ENCODE assay signal across 8 mouse cellular contexts in genomic region chr9:42471921-42472747, GRCm38 (mm10). TPM values are rescaled to one million over a fixed set of nuclear protein-coding genes. Genes with fewer than 3 reads are reported as not detected.
DNase-seq lines count a peak whose midpoint lies in the region; ATAC-seq and TF ChIP-seq lines count a peak whose summit lies in the region.

No protein-coding gene starts in this region.

- TF ChIP-seq POLR2A in heart, adult 2 months (IDR thresholded peaks at IDR 0.05; ENCODE audit: insufficient read depth, low read depth, low read length): peak; percentile 50
- TF ChIP-seq POLR2A in kidney, adult 2 months (IDR thresholded peaks at IDR 0.05; ENCODE audit: low read depth, low read length): no peak
- no peak for TF ChIP-seq POLR2A in small intestine, adult 2 months (IDR thresholded peaks at IDR 0.05; ENCODE audit: low read depth, low read length)

- peak overlapping the region; percentile 88 for H3K4me2 ChIP-seq in embryonic facial prominence, embryonic 13.5 days
- peak overlapping the region; percentile 77 for H3K4me2 ChIP-seq in limb, embryonic 11.5 days (ENCODE audit: low read depth, severe bottlenecking)
- peak overlapping the region; percentile 87 for H3K4me2 ChIP-seq in midbrain, embryonic 13.5 days (replicated peaks)

- peak; percentile 86 for DNase-seq in 3T3-L1 (ENCODE audit: low read depth, low spot score)
- peak; percentile 75 to 84 for DNase-seq in adrenal gland, postnatal 4 days (ENCODE audit: low spot score in 2 of 2)
- DNase-seq in heart, adult 2 months: peak; percentile 89 to 91
- DNase-seq in kidney, adult 2 months: peak; percentile 96
- peak; percentile 95 for DNase-seq in limb, embryonic 11.5 days (ENCODE audit: low spot score)

- peak overlapping the region; percentile 91 for H3K9ac ChIP-seq in embryonic facial prominence, embryonic 13.5 days
- peak overlapping the region; percentile 66 for H3K9ac ChIP-seq in heart, adult 2 months (ENCODE audit: low read depth, low read length)
- peak overlapping the region; percentile 88 for H3K9ac ChIP-seq in limb, embryonic 11.5 days (ENCODE audit: low read length)
- H3K9ac ChIP-seq in midbrain, embryonic 13.5 days (replicated peaks): peak overlapping the region; percentile 83

- peak; percentile 82 for ATAC-seq in embryonic facial prominence, embryonic 13.5 days (ENCODE audit: insufficient number of reproducible peaks, insufficient read depth, low FRiP score, low TSS enrichment, low read depth)
- peak; percentile 92 for ATAC-seq in limb, embryonic 11.5 days (ENCODE audit: insufficient number of reproducible peaks, low FRiP score, low TSS enrichment, low read depth)
- peak; percentile 95 for ATAC-seq in midbrain, embryonic 13.5 days

- peaks cover 13% of the 10 kb centered on the region for H3K27me3 ChIP-seq in embryonic facial prominence, embryonic 13.5 days
- no peaks in the 10 kb centered on the region for H3K27me3 ChIP-seq in heart, adult 2 months (ENCODE audit: control insufficient read depth, insufficient read depth, low read length)
- H3K27me3 ChIP-seq in kidney, adult 2 months (replicated peaks; ENCODE audit: control insufficient read depth, insufficient read depth, low read length): no peaks in the 10 kb centered on the region
- no peaks in the 10 kb centered on the region for H3K27me3 ChIP-seq in limb, embryonic 11.5 days (ENCODE audit: control insufficient read depth, insufficient read depth, low read length)
- H3K27me3 ChIP-seq in midbrain, embryonic 13.5 days: no peaks in the 10 kb centered on the region
- H3K27me3 ChIP-seq in small intestine, adult 2 months (ENCODE audit: control insufficient read depth, insufficient read depth, low read length): no peaks in the 10 kb centered on the region

- H3K27ac ChIP-seq in embryonic facial prominence, embryonic 13.5 days: peak overlapping the region; percentile 62
- H3K27ac ChIP-seq in heart, adult 2 months: peak overlapping the region; percentile 75
- peak overlapping the region; percentile 72 for H3K27ac ChIP-seq in kidney, adult 2 months (ENCODE audit: insufficient read depth, low read depth, low read length)
- no peak overlapping the region for H3K27ac ChIP-seq in limb, embryonic 11.5 days (replicated peaks; ENCODE audit: low read depth, low read length)
- H3K27ac ChIP-seq in midbrain, embryonic 13.5 days: peak overlapping the region; percentile 79
- H3K27ac ChIP-seq in small intestine, adult 2 months (ENCODE audit: insufficient read depth, low read depth, low read length): peak overlapping the region; percentile 57

- H3K9me3 ChIP-seq in embryonic facial prominence, embryonic 13.5 days: no peaks in the 10 kb centered on the region
- H3K9me3 ChIP-seq in limb, embryonic 11.5 days (ENCODE audit: control insufficient read depth, low read length): no peaks in the 10 kb centered on the region
- no peaks in the 10 kb centered on the region for H3K9me3 ChIP-seq in midbrain, embryonic 13.5 days

- WGBS in embryonic facial prominence, embryonic 13.5 days: 7% methylated on average over 49 of the region's 49 CpGs
- 8% methylated on average over 49 of the region's 49 CpGs for WGBS in heart, adult 2 months
- 8% methylated on average over 49 of the region's 49 CpGs for WGBS in kidney, adult 2 months
- 6% methylated on average over 45 of the region's 49 CpGs for WGBS in limb, embryonic 11.5 days
- WGBS in midbrain, embryonic 13.5 days: 7% methylated on average over 38 of the region's 49 CpGs
- 7% methylated on average over 49 of the region's 49 CpGs for WGBS in small intestine, adult 2 months

- intact Hi-C loops in heart, adult 2 months (cut with DNase I): loop anchor here (2.0 kb wide), 1 partner anchor 43 kb away; no protein-coding TSS in a partner anchor

- peak; percentile 37; the same call in 1 of the 2 replicates for TF ChIP-seq EP300 in heart, adult 2 months (IDR thresholded peaks at IDR 0.05; ENCODE audit: insufficient read depth, low read depth, low read length)

- peaks cover 8% of the 10 kb centered on the region for H3K36me3 ChIP-seq in embryonic facial prominence, embryonic 13.5 days
- peaks cover 5% of the 10 kb centered on the region for H3K36me3 ChIP-seq in heart, adult 2 months (ENCODE audit: control insufficient read depth, insufficient read depth, low read length)
- no peaks in the 10 kb centered on the region for H3K36me3 ChIP-seq in kidney, adult 2 months (ENCODE audit: control insufficient read depth, insufficient read depth, low read length)
- no peaks in the 10 kb centered on the region for H3K36me3 ChIP-seq in limb, embryonic 11.5 days (ENCODE audit: control insufficient read depth, insufficient read depth, low read length)
- H3K36me3 ChIP-seq in midbrain, embryonic 13.5 days: peaks cover 7% of the 10 kb centered on the region; the same call in 1 of the 2 replicates
- 0 out of 2 replicates have a peak, but pooled peaks cover 6% of the 10 kb centered on the region for H3K36me3 ChIP-seq in small intestine, adult 2 months (ENCODE audit: control insufficient read depth, insufficient read depth, low read length)

- H3K79me2 ChIP-seq in heart, adult 2 months (replicated peaks; ENCODE audit: control insufficient read depth, insufficient read depth, low read length): peaks cover 2% of the 10 kb centered on the region; the same call in 1 of the 2 replicates

- peak overlapping the region; percentile 97 for H3K4me3 ChIP-seq in embryonic facial prominence, embryonic 13.5 days
- H3K4me3 ChIP-seq in heart, adult 2 months: peak overlapping the region; percentile 83
- H3K4me3 ChIP-seq in kidney, adult 2 months (ENCODE audit: insufficient read depth, low read depth, low read length): peak overlapping the region; percentile 80
- peak overlapping the region; percentile 87 for H3K4me3 ChIP-seq in limb, embryonic 11.5 days (ENCODE audit: low read depth, low read length)
- H3K4me3 ChIP-seq in midbrain, embryonic 13.5 days (replicated peaks): peak overlapping the region; percentile 85
- peak overlapping the region; percentile 83 for H3K4me3 ChIP-seq in small intestine, adult 2 months (ENCODE audit: low read depth, low read length)

- TF ChIP-seq CTCF in heart, adult 2 months (IDR thresholded peaks at IDR 0.05): no peak
- TF ChIP-seq CTCF in kidney, adult 2 months (conservative IDR thresholded peaks at IDR 0.05; ENCODE audit: insufficient read depth, insufficient read length, low read depth, low read length): no peak
- no peak for TF ChIP-seq CTCF in small intestine, adult 2 months (IDR thresholded peaks at IDR 0.05; ENCODE audit: extremely low read depth, insufficient read length, insufficient replicate concordance, low read depth, low read length)

- H3K4me1 ChIP-seq in embryonic facial prominence, embryonic 13.5 days: peaks cover 17% of the 10 kb centered on the region
- H3K4me1 ChIP-seq in heart, adult 2 months (ENCODE audit: control insufficient read depth, insufficient read depth, low read length): peaks cover 7% of the 10 kb centered on the region
- H3K4me1 ChIP-seq in kidney, adult 2 months (ENCODE audit: control insufficient read depth, insufficient read depth, low read length): peaks cover 6% of the 10 kb centered on the region
- H3K4me1 ChIP-seq in limb, embryonic 11.5 days (ENCODE audit: control insufficient read depth, insufficient read depth, low read length): peaks cover 6% of the 10 kb centered on the region
- peaks cover 30% of the 10 kb centered on the region for H3K4me1 ChIP-seq in midbrain, embryonic 13.5 days (replicated peaks)
- H3K4me1 ChIP-seq in small intestine, adult 2 months (ENCODE audit: control insufficient read depth, insufficient read depth, insufficient read length, low read length): peaks cover 14% of the 10 kb centered on the region; the same call in 1 of the 2 replicates

RNA-seq across cellular contexts. Expression of gene Tbcel, which starts 35.5 kb away (rescaled TPM):
- total RNA-seq in adrenal gland, postnatal 4 days (2021): 10 to 100 TPM; 66.5 to 76.7 TPM
- polyA plus RNA-seq in embryonic facial prominence, embryonic 13.5 days (2015; fragmentation: Nextera tagmentation; extraction: Ambion mirVana): 4.6 and 4.9 TPM in 2 replicates
- total RNA-seq in heart, adult 2 months (2021): 10 to 100 TPM; 18.2 to 20.0 TPM
- 7.6 and 12.5 TPM in 2 replicates for polyA plus RNA-seq in heart, adult 2 months (2012; rRNA removed)
- 20.6 and 25.9 TPM in 2 replicates for polyA plus RNA-seq in kidney, adult 2 months (2012; rRNA removed)
- polyA plus RNA-seq in limb, embryonic 11.5 days (2014; fragmentation: Nextera tagmentation; extraction: Ambion mirVana): 4.9 and 5.6 TPM in 2 replicates
- polyA plus RNA-seq in midbrain, embryonic 13.5 days (2015; fragmentation: Nextera tagmentation; extraction: Ambion mirVana): 4.5 and 5.2 TPM in 2 replicates
- polyA plus RNA-seq in small intestine, adult 2 months (2012; rRNA removed): 1.8 and 4.9 TPM in 2 replicates
